ENCODE assay signal across 8 mouse cellular contexts in the genomic region with DNA sequence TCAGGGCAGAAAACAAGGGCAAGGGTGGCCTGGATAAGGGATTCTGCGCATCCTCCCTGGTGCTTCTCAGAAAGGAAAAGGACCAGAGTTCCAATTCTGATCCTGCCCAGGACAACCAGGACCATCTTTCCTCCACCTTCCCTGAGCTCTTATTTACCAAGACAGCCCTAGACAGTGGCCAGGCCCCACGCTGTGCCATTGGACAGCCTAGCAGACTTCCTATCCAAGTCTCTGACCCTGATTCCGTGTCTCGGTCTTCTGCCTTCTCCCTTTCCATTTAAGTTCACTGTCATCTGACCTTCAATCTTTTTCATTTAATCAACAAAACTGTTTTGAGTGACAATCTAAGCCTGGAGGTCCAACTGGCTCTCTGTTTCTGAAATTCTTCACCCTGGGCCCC. TPM values are rescaled to one million over a fixed set of nuclear protein-coding genes. Genes with fewer than 3 reads are reported as not detected.
DNase-seq lines count a peak whose midpoint lies in the region; ATAC-seq lines count a peak whose summit lies in the region.

No protein-coding gene starts in this region.

- H3K9me3 ChIP-seq in kidney, embryonic 15.5 days (replicated peaks): no peaks in the 10 kb centered on the region
- no peaks in the 10 kb centered on the region for H3K9me3 ChIP-seq in hindbrain, embryonic 15.5 days
- no peaks in the 10 kb centered on the region for H3K9me3 ChIP-seq in midbrain, embryonic 16.5 days (replicated peaks; ENCODE audit: control insufficient read depth, low read length, poor library complexity, severe bottlenecking)

- DNase-seq in cerebellum, postnatal 10 days: peak; percentile 73 to 80
- no peak for DNase-seq in cerebellum, adult 11-12 months
- DNase-seq in kidney, adult 8-10 months: no peak
- DNase-seq in spleen, postnatal 36 days (ENCODE audit: low spot score in 2 of 2): no peak
- no peak for DNase-seq in spleen, postnatal 10 days (ENCODE audit: low spot score in 2 of 2)

- H3K27ac ChIP-seq in kidney, embryonic 15.5 days: peak overlapping the region; percentile 86
- peak overlapping the region; percentile 42 for H3K27ac ChIP-seq in hindbrain, embryonic 15.5 days (replicated peaks)
- peak overlapping the region; percentile 19 for H3K27ac ChIP-seq in midbrain, embryonic 16.5 days (ENCODE audit: low read length)

- 71% methylated on average over 4 of the region's 4 CpGs for WGBS in kidney, embryonic 15.5 days
- 78% methylated on average over 4 of the region's 4 CpGs for WGBS in hindbrain, embryonic 15.5 days
- WGBS in midbrain, embryonic 16.5 days: 48% methylated on average over 4 of the region's 4 CpGs

- peaks cover 65% of the 10 kb centered on the region for H3K4me1 ChIP-seq in kidney, embryonic 15.5 days
- H3K4me1 ChIP-seq in hindbrain, embryonic 15.5 days (replicated peaks): peaks cover 49% of the 10 kb centered on the region
- peaks cover 38% of the 10 kb centered on the region for H3K4me1 ChIP-seq in midbrain, embryonic 16.5 days (ENCODE audit: control insufficient read depth, insufficient read depth, low read length)

- no peak overlapping the region; the same call in 1 of the 2 replicates for H3K4me3 ChIP-seq in kidney, embryonic 15.5 days (replicated peaks)
- H3K4me3 ChIP-seq in hindbrain, embryonic 15.5 days: no peak overlapping the region
- no peak overlapping the region for H3K4me3 ChIP-seq in midbrain, embryonic 16.5 days (ENCODE audit: low read depth, low read length)

- H3K36me3 ChIP-seq in kidney, embryonic 15.5 days: peaks cover 36% of the 10 kb centered on the region
- H3K36me3 ChIP-seq in hindbrain, embryonic 15.5 days: no peaks in the 10 kb centered on the region
- no peaks in the 10 kb centered on the region for H3K36me3 ChIP-seq in midbrain, embryonic 16.5 days (ENCODE audit: control insufficient read depth, insufficient read depth, low read length)

- H3K4me2 ChIP-seq in kidney, embryonic 15.5 days: 0 out of 2 replicates have a peak overlapping the region, but pooled peaks have one; percentile 55
- H3K4me2 ChIP-seq in hindbrain, embryonic 15.5 days: peak overlapping the region; percentile 30
- H3K4me2 ChIP-seq in midbrain, embryonic 16.5 days (ENCODE audit: low read length): no peak overlapping the region

- H3K27me3 ChIP-seq in kidney, embryonic 15.5 days: no peaks in the 10 kb centered on the region
- no peaks in the 10 kb centered on the region for H3K27me3 ChIP-seq in hindbrain, embryonic 15.5 days
- H3K27me3 ChIP-seq in midbrain, embryonic 16.5 days (ENCODE audit: control insufficient read depth, insufficient read depth, low read depth, low read length): no peaks in the 10 kb centered on the region

- H3K9ac ChIP-seq in kidney, embryonic 15.5 days: 0 out of 2 replicates have a peak overlapping the region, but pooled peaks have one; percentile 22
- no peak overlapping the region for H3K9ac ChIP-seq in hindbrain, embryonic 15.5 days
- H3K9ac ChIP-seq in midbrain, embryonic 16.5 days (ENCODE audit: low read depth, low read length): no peak overlapping the region

- ATAC-seq in kidney, embryonic 15.5 days (replicated peaks; ENCODE audit: low FRiP score): no peak
- ATAC-seq in hindbrain, embryonic 15.5 days (ENCODE audit: low FRiP score, low read depth): no peak
- ATAC-seq in midbrain, embryonic 16.5 days: no peak

RNA-seq across cellular contexts. Expression of a gene that starts 0.4 kb away (rescaled TPM):
- polyA plus RNA-seq in kidney, embryonic 15.5 days (2015; fragmentation: Nextera tagmentation; extraction: Ambion mirVana): 4.5 and 5.2 TPM in 2 replicates
- 6.6 and 8.7 TPM in 2 replicates for polyA plus RNA-seq in hindbrain, embryonic 15.5 days (2015; fragmentation: Nextera tagmentation; extraction: Ambion mirVana)
- 4.6 and 5.5 TPM in 2 replicates for polyA plus RNA-seq in midbrain, embryonic 16.5 days (2015; fragmentation: Nextera tagmentation; extraction: Ambion mirVana)

RNA-seq across cellular contexts. Expression of a gene that starts 5.1 kb away (rescaled TPM):
- polyA plus RNA-seq in kidney, embryonic 15.5 days (2015; fragmentation: Nextera tagmentation; extraction: Ambion mirVana): 0.13 TPM in 1 of 2 replicates, not detected in the other
- 0.13 and 0.35 TPM in 2 replicates for polyA plus RNA-seq in hindbrain, embryonic 15.5 days (2015; fragmentation: Nextera tagmentation; extraction: Ambion mirVana)
- polyA plus RNA-seq in midbrain, embryonic 16.5 days (2015; fragmentation: Nextera tagmentation; extraction: Ambion mirVana): 0.15 and 0.16 TPM in 2 replicates

RNA-seq across cellular contexts. Expression of a gene that starts 6.7 kb away (rescaled TPM):
- 0.17 and 0.21 TPM in 2 replicates for polyA plus RNA-seq in kidney, embryonic 15.5 days (2015; fragmentation: Nextera tagmentation; extraction: Ambion mirVana)
- 0.13 TPM in 1 of 2 replicates, not detected in the other for polyA plus RNA-seq in hindbrain, embryonic 15.5 days (2015; fragmentation: Nextera tagmentation; extraction: Ambion mirVana)
- polyA plus RNA-seq in midbrain, embryonic 16.5 days (2015; fragmentation: Nextera tagmentation; extraction: Ambion mirVana): 0.10 and 0.15 TPM in 2 replicates

RNA-seq across cellular contexts. Expression of a gene that starts 6.7 kb away (rescaled TPM):
- 70.9 and 78.3 TPM in 2 replicates for polyA plus RNA-seq in kidney, embryonic 15.5 days (2015; fragmentation: Nextera tagmentation; extraction: Ambion mirVana)
- polyA plus RNA-seq in hindbrain, embryonic 15.5 days (2015; fragmentation: Nextera tagmentation; extraction: Ambion mirVana): 33.9 and 37.4 TPM in 2 replicates
- 25.6 and 26.0 TPM in 2 replicates for polyA plus RNA-seq in midbrain, embryonic 16.5 days (2015; fragmentation: Nextera tagmentation; extraction: Ambion mirVana)

RNA-seq across cellular contexts. Expression of a gene that starts 27.7 kb away (rescaled TPM):
- polyA plus RNA-seq in kidney, embryonic 15.5 days (2015; fragmentation: Nextera tagmentation; extraction: Ambion mirVana): 44.2 and 47.0 TPM in 2 replicates
- 11.3 and 13.7 TPM in 2 replicates for polyA plus RNA-seq in hindbrain, embryonic 15.5 days (2015; fragmentation: Nextera tagmentation; extraction: Ambion mirVana)
- polyA plus RNA-seq in midbrain, embryonic 16.5 days (2015; fragmentation: Nextera tagmentation; extraction: Ambion mirVana): 9.6 and 10.5 TPM in 2 replicates

Comparison
In these comparisons a context has a peak if more than half of its experiments do, and no peak if none do; other contexts are left out.
1. DNase-seq: peak in cerebellum, postnatal 10 days (2 of 2); none in cerebellum, adult 11-12 months (single experiment), kidney, adult 8-10 months (0 of 2), spleen, postnatal 36 days (0 of 2) and spleen, postnatal 10 days (0 of 2).
2. H3K27ac ChIP-seq: peak in every context shown above with its lines; median percentile 86 in kidney, embryonic 15.5 days; 42 in hindbrain, embryonic 15.5 days; 19 in midbrain, embryonic 16.5 days.